Mouse (Mus musculus) limb, embryonic 12.5 days (tissue): ENCODE measurements around the gene Tnni2. TPM values are rescaled to one million over a fixed set of nuclear protein-coding genes. Genes with fewer than 3 reads are reported as not detected.
"Not testable (repeated sequence)": the region's sequence is repeated elsewhere in the genome, so short reads cannot be mapped to it uniquely, and the experiment has no call there.

Source experiments
- ATAC-seq: fragments of 200-750 bp; cut with Nextera tagmentation; 2 replicates; pipeline ENCODE4 v1.8.0; 2017; ENCODE audit warnings: low read depth, moderate TSS enrichment; ENCODE audit not compliant: insufficient number of reproducible peaks, insufficient read depth, low FRiP score, low TSS enrichment
- H3K27ac ChIP-seq: fragments of 300-500 bp; sonication (generic); 2 replicates; pipeline ENCODE4 v1.5.1; 2016; ENCODE audit warnings: mild to moderate bottlenecking, moderate library complexity
- H3K27me3 ChIP-seq: fragments of 300-500 bp; sonication (generic); 2 replicates; pipeline ENCODE4 v1.6.1; 2016; ENCODE audit warnings: mild to moderate bottlenecking, moderate library complexity
- H3K36me3 ChIP-seq: fragments of 300-500 bp; sonication (generic); 2 replicates; pipeline ENCODE4 v1.6.1; 2016; ENCODE audit warnings: mild to moderate bottlenecking, moderate library complexity
- H3K4me1 ChIP-seq: fragments of 300-500 bp; sonication (generic); replicated peaks from 2 replicates; pipeline ENCODE4 v1.6.1; 2016
- H3K4me2 ChIP-seq: fragments of 300-500 bp; sonication (generic); 2 replicates; pipeline ENCODE4 v1.6.1; 2016; ENCODE audit warnings: mild to moderate bottlenecking, moderate library complexity
- H3K4me3 ChIP-seq: fragments of 300-500 bp; sonication (generic); replicated peaks from 2 replicates; pipeline ENCODE4 v1.5.1; 2016; ENCODE audit warnings: mild to moderate bottlenecking
- H3K9ac ChIP-seq: fragments of 300-500 bp; sonication (generic); replicated peaks from 2 replicates; pipeline ENCODE4 v1.6.1; 2016; ENCODE audit warnings: mild to moderate bottlenecking, moderate library complexity
- H3K9me3 ChIP-seq: fragments of 300-500 bp; sonication (generic); 2 replicates; pipeline ENCODE4 v1.6.1; 2016; ENCODE audit warnings: mild to moderate bottlenecking, moderate library complexity
- WGBS: fragments of 180-500 bp; shearing (Covaris S2); methylation state at CpG from one replicate; pipeline ENCODE4 v1.1.7; 2016; 5-methylcytosine and 5-hydroxymethylcytosine counted together
- polyA plus RNA-seq: library from polyadenylated mRNA; unstranded; fragments of >200 nt; fragmentation: Nextera tagmentation; extraction: Ambion mirVana; gene quantifications from 2 replicates; pipeline ENCODE4 v1.2.1, GENCODE M21; 2016

Gene Tnni2
- 14.4 and 15.3 TPM in 2 replicates for polyA plus RNA-seq

DNA sequence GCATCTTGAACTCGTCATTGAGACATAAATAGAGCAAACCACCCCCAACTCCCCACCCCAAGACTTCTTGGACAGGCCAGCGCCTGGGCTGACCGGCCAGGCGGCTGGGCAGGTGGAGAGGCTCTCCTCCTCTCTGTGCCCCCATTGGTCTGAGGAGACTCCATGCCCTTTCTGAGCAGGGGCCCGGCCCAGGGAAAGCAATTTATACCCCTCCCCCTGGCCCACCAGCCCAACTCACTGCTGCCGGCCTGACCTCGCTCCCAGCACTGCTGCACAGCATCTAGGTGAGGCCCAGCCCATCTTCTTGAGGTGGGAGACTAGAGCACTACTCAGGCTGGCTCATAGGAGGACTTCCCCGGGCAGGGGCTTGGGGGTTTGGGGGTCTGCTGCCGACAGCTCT is at the start of gene Tnni2:
Gene Tnni2, plus strand, starts transcription at position 224 of the 400 bp plus-strand sequence.
- no peak within 1 kb of the TSS for H3K4me3 ChIP-seq
- 76% methylated on average over 9 of the region's 9 CpGs for WGBS
- no peak within 1 kb of the TSS; the same call in 1 of the 2 replicates for H3K9ac ChIP-seq
- H3K9me3 ChIP-seq: no peaks in the 10 kb centered on the region
- H3K27ac ChIP-seq: peak within 1 kb of the TSS; percentile 84
- peak within 1 kb of the TSS; percentile 19; the same call in 1 of the 2 replicates for H3K4me2 ChIP-seq
- no peaks in the 10 kb centered on the region for H3K27me3 ChIP-seq
- peaks cover 28% of the 10 kb centered on the region for H3K4me1 ChIP-seq
- no peaks in the 10 kb centered on the region for H3K36me3 ChIP-seq
- ATAC-seq: no peak

GRCm38 (mm10) chr7:142393191-142393590 is 48.4 kb upstream of the Tnni2 start:
- Histone ChIP-seq H3K4me2 (no peak overlapping the region), H3K27ac (no peak overlapping the region), H3K36me3 (no peaks in the 10 kb centered on the region), H3K4me3 (no peak overlapping the region), H3K9ac (no peak overlapping the region), H3K27me3 (no peaks in the 10 kb centered on the region), H3K4me1 (no peaks in the 10 kb centered on the region), H3K9me3 (no peaks in the 10 kb centered on the region)
- no peak for ATAC-seq
- WGBS: 26% methylated on average over 4 of the region's 4 CpGs

DNA sequence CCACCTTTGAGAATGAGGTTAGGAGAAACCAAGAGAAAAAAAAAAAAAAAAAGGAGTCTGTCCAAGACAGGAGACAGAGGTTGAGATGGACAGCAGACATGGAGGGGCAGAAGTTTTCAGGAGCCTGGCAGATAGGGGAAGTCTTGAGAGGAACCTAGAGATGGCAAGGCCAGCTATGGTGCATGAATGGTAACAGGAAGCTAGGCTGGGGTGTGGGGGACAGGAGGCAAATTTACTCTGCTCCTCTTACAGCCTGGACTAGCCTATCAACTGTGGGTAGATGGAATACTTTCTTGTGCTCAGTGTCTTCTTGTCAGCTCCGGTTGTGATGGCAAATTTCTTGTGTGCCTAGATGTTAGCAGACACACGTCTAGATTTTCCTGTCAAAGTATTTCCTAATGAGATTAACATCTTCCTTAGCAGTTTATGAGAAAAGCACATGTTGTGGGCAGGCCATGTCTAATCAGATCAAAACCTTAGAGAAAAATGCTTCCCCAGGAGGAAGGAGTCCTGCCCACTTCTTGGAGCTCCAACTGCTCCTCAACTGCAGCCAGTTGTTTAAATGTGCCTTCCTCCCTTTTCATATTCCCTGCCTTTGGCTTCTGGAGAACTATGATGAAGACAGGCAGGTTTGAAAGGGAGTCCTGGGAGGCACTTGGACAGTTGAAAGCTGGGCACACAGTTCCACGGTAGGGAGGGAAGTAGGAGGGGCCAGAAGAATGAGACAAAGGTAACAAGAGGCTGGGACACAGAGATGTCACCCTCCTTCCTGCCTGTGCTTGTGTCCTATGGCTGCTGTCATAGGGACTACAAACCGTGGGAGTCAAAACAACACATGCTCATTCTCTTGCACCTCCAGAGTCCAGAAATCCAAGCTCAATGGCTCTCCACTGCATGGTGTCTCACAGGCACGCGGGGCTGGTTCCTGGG is 47.1 kb upstream of the Tnni2 start:
- Histone ChIP-seq H3K9me3 (no peaks in the 10 kb centered on the region), H3K4me2 (no peak overlapping the region), H3K4me3 (no peak overlapping the region), H3K27ac (no peak overlapping the region), H3K4me1 (no peaks in the 10 kb centered on the region), H3K27me3 (no peaks in the 10 kb centered on the region), H3K9ac (no peak overlapping the region), H3K36me3 (no peaks in the 10 kb centered on the region)
- 68% methylated on average over 6 of the region's 6 CpGs for WGBS
- no peak for ATAC-seq

DNA sequence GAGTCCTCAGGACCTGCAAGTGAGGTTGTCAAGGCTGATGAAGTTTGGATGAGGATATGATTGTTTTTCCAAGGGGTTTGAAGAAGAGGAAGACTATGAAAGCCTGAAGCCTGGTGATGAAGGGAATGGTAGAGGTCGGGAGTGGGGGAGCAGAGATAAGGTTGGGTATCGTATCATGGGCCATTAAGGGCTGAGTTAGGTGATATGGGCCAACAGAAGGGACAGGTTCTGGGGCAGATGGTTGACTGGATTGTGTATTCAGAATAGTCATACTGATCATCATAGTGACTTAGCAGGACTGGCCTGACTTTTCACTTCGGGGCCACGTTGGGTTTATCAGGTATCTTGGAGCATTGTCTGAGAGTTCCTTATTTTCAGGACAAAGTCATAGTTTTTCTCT is 46.1 kb upstream of the Tnni2 start:
- Histone ChIP-seq H3K27me3 (no peaks in the 10 kb centered on the region), H3K9me3 (no peaks in the 10 kb centered on the region), H3K4me2 (no peak overlapping the region), H3K9ac (no peak overlapping the region), H3K4me1 (no peaks in the 10 kb centered on the region), H3K27ac (no peak overlapping the region), H3K36me3 (no peaks in the 10 kb centered on the region), H3K4me3 (no peak overlapping the region)
- 90% methylated on average over 4 of the region's 4 CpGs for WGBS
- ATAC-seq: no peak

- Histone ChIP-seq H3K9me3 (no peaks in the 10 kb centered on the region), H3K9ac (no peak overlapping the region), H3K4me1 (peaks cover 4% of the 10 kb centered on the region), H3K27me3 (no peaks in the 10 kb centered on the region), H3K36me3 (no peaks in the 10 kb centered on the region), H3K4me2 (no peak overlapping the region), H3K4me3 (no peak overlapping the region), H3K27ac (no peak overlapping the region)
- 98% methylated on average over 1 of the region's 1 CpGs for WGBS
- ATAC-seq: no peak
Measured at GRCm38 (mm10) chr7:142396611-142397010, 45.0 kb upstream of the Tnni2 start.

DNA sequence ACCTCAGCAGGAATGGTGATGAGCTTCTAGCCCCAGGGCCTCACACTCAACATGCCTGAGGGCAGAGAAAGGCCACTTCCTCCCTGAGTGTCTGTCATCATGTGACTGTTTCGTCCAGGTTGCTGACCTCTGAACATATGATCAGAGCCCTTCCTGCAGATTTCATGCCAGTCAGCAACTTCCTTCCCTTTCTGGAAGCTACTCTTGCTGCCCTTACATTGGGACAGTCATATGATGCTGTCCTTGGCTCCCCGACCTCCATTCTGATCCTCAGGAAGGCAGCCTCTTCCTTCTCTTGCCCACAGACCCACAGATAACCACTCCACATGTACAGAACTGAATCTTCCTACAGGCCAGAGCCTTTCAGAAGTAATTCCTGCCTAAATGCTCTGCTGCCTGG is 43.6 kb upstream of the Tnni2 start:
- no peak overlapping the region for H3K4me3 ChIP-seq
- H3K4me2 ChIP-seq: no peak overlapping the region
- no peak for ATAC-seq
- no peaks in the 10 kb centered on the region for H3K27me3 ChIP-seq
- H3K36me3 ChIP-seq: no peaks in the 10 kb centered on the region
- H3K4me1 ChIP-seq: peaks cover 4% of the 10 kb centered on the region
- no peak overlapping the region for H3K9ac ChIP-seq
- H3K9me3 ChIP-seq: no peaks in the 10 kb centered on the region
- 67% methylated on average over 2 of the region's 2 CpGs for WGBS
- H3K27ac ChIP-seq: no peak overlapping the region

DNA sequence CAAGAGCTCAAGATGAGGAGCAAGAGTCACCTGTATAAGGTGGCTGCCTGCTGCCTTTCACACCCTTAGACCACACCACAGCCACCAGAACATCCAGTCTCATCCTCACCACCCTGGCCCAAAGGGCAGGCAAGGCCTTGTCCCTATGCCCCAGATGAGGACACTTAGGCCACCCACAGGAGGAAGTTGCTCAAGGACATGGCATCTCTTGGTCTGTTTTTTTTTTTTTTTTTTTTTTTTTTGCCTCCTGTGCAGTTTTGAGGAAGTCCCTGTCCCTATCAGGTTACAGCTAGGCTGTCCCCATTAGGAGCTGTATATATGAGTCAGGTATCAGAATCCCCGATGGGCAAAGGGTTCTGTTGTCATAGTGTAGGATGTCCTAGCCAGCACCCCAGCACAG is 42.4 kb upstream of the Tnni2 start:
- Histone ChIP-seq H3K27me3 (no peaks in the 10 kb centered on the region), H3K4me3 (no peak overlapping the region), H3K36me3 (no peaks in the 10 kb centered on the region), H3K9ac (no peak overlapping the region), H3K4me2 (no peak overlapping the region), H3K9me3 (no peaks in the 10 kb centered on the region), H3K4me1 (peaks cover 4% of the 10 kb centered on the region), H3K27ac (no peak overlapping the region)
- WGBS: 65% methylated on average over 1 of the region's 1 CpGs
- no peak for ATAC-seq

- WGBS: 68% methylated on average over 7 of the region's 7 CpGs
- Histone ChIP-seq H3K36me3 (no peaks in the 10 kb centered on the region), H3K27ac (no peak overlapping the region), H3K27me3 (no peaks in the 10 kb centered on the region), H3K9me3 (no peaks in the 10 kb centered on the region), H3K4me3 (no peak overlapping the region), H3K4me2 (no peak overlapping the region), H3K4me1 (peaks cover 4% of the 10 kb centered on the region), H3K9ac (no peak overlapping the region)
- ATAC-seq: no peak
Measured at GRCm38 (mm10) chr7:142400112-142400749, 41.4 kb upstream of the Tnni2 start.

DNA sequence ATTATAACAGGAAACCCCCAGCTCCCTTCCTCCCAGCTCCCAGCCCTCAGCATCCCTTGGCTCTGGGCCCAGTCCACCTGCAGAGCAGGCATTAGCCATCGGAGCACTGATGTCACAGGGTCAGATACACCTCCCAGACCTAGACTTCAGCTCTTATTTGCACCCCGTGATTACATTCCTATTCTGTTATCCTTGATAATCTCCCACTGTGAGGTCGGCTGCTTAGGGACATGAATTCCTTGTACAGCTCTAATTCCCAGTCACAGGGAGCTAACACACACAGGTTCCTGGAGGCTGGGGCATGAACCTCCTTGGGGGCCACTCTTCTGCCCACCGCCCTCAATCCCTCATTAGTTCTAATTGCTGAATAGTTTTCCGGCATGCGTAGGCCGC is 40.9 kb upstream of the Tnni2 start:
- Histone ChIP-seq H3K9ac (no peak overlapping the region), H3K4me1 (peaks cover 4% of the 10 kb centered on the region), H3K27me3 (no peaks in the 10 kb centered on the region), H3K4me3 (no peak overlapping the region), H3K9me3 (no peaks in the 10 kb centered on the region), H3K36me3 (no peaks in the 10 kb centered on the region), H3K4me2 (no peak overlapping the region), H3K27ac (no peak overlapping the region)
- 46% methylated on average over 7 of the region's 7 CpGs for WGBS
- ATAC-seq: no peak

- Histone ChIP-seq H3K4me3 (no peak overlapping the region), H3K27me3 (no peaks in the 10 kb centered on the region), H3K9ac (no peak overlapping the region), H3K36me3 (no peaks in the 10 kb centered on the region), H3K27ac (no peak overlapping the region), H3K4me1 (peaks cover 4% of the 10 kb centered on the region), H3K9me3 (no peaks in the 10 kb centered on the region), H3K4me2 (no peak overlapping the region)
- 88% methylated on average over 4 of the region's 4 CpGs for WGBS
- no peak for ATAC-seq
Measured at GRCm38 (mm10) chr7:142403591-142403990, 38.0 kb upstream of the Tnni2 start.

GRCm38 (mm10) chr7:142405134-142405533 is 36.5 kb upstream of the Tnni2 start:
- WGBS: 90% methylated on average over 5 of the region's 5 CpGs
- ATAC-seq, H3K9ac ChIP-seq, H3K4me1 ChIP-seq, H3K27ac ChIP-seq, H3K27me3 ChIP-seq, H3K4me2 ChIP-seq, H3K4me3 ChIP-seq, H3K36me3 ChIP-seq, H3K9me3 ChIP-seq: not testable (repeated sequence)
